Mouse (Mus musculus): ENCODE data around the gene Zfp365. TPM values are rescaled to one million over a fixed set of nuclear protein-coding genes. Genes with fewer than 3 reads are reported as not detected.

Zfp365 gene
- polyA plus RNA-seq, 1 experiment from 2014 or later, result 1.1 TPM

DNA sequence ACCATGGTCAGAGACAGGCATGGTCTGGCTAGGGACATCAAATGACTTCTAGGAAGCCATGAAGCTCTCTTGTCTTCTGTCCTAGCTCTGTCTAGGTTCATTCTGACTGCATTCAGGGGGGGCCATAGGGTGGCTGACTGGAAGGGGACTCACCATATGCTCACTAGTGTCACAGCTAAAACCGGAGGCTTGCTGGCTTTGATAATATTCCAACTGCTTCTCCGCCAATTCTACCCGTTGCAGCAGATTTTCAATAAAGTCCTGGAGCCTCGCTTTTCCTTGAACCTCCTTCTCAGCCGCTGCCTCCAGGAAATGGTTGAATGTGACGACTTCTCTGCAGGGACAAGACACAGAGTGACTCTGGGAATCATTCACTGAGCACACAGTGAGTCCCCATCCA lies 15.2 kb downstream of the Zfp365 start:
- Histone ChIP-seq H3K27ac (ENCODE audit: low read depth, low read length) (no peak overlapping the region), H3K4me3 (ENCODE audit: low read length) (no peak overlapping the region), H3K36me3 (ENCODE audit: control insufficient read depth, insufficient read depth, low read length) (no peaks in the 10 kb centered on the region), H3K9me3 (ENCODE audit: control insufficient read depth, low read length) (no peaks in the 10 kb centered on the region), H3K27me3 (ENCODE audit: control insufficient read depth, insufficient read depth, low read length) (no peaks in the 10 kb centered on the region), H3K4me2 (replicated peaks; ENCODE audit: low read depth, low read length) (no peak overlapping the region), H3K4me1 (ENCODE audit: control insufficient read depth, insufficient read depth, low read length) (no peaks in the 10 kb centered on the region), H3K9ac (ENCODE audit: low read depth, low read length) (no peak overlapping the region)
- WGBS, result 87% methylated on average over 6 of the region's 6 CpGs
- no peak for ATAC-seq (ENCODE audit: low FRiP score, low TSS enrichment)

DNA sequence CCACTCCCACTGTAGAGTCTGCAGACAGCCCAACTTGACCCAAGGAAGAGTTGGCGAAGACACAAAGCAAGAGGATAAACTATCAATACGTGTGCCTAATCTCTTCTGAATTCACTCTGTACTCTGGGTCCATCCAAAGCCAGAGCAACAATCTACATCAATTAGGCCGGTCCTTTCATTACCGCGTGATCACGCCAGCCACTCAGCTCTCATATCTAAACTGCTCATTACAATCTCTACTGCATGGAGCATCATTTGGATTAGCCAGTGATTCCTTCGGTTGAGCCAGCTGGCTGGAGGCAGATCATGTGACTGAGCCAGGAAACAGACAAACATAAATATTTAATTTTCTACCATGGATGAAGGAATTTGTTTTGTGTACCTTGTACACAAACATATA lies 17.8 kb downstream of the Zfp365 start:
- ATAC-seq (ENCODE audit: low FRiP score, low TSS enrichment), result no peak
- Histone ChIP-seq H3K27ac (ENCODE audit: low read depth, low read length) (no peak overlapping the region), H3K9ac (ENCODE audit: low read depth, low read length) (no peak overlapping the region), H3K36me3 (ENCODE audit: control insufficient read depth, insufficient read depth, low read length) (no peaks in the 10 kb centered on the region), H3K9me3 (ENCODE audit: control insufficient read depth, low read length) (no peaks in the 10 kb centered on the region), H3K27me3 (ENCODE audit: control insufficient read depth, insufficient read depth, low read length) (no peaks in the 10 kb centered on the region), H3K4me3 (ENCODE audit: low read length) (no peak overlapping the region), H3K4me2 (replicated peaks; ENCODE audit: low read depth, low read length) (no peak overlapping the region), H3K4me1 (ENCODE audit: control insufficient read depth, insufficient read depth, low read length) (no peaks in the 10 kb centered on the region)
- 95% methylated on average over 7 of the region's 7 CpGs for WGBS

DNA sequence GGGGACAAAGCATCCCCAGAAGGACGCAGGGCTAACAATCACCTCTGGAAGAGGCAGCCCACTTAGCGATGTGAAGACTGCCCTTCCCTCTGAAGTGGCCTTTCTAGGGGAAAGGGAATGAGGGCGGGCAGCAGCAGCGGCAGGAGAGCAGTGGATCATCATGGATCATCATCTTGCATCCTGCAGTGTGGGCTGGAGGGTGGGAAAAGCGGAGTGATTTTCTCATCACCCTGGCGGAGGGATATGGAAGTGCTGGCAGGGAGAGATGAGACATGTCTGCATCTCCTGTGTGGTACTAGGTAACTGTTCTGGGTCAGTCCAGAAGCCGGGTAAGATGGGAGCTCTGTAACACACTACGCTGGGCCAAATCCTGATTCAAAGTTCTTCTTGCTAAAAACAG lies 18.4 kb downstream of the Zfp365 start:
- Histone ChIP-seq H3K27me3 (ENCODE audit: control insufficient read depth, insufficient read depth, low read length) (no peaks in the 10 kb centered on the region), H3K4me2 (replicated peaks; ENCODE audit: low read depth, low read length) (no peak overlapping the region), H3K4me3 (ENCODE audit: low read length) (no peak overlapping the region), H3K9me3 (ENCODE audit: control insufficient read depth, low read length) (no peaks in the 10 kb centered on the region), H3K27ac (ENCODE audit: low read depth, low read length) (no peak overlapping the region), H3K4me1 (ENCODE audit: control insufficient read depth, insufficient read depth, low read length) (no peaks in the 10 kb centered on the region), H3K36me3 (ENCODE audit: control insufficient read depth, insufficient read depth, low read length) (no peaks in the 10 kb centered on the region), H3K9ac (ENCODE audit: low read depth, low read length) (no peak overlapping the region)
- ATAC-seq (ENCODE audit: low FRiP score, low TSS enrichment), result no peak
- WGBS, result 74% methylated on average over 8 of the region's 8 CpGs

DNA sequence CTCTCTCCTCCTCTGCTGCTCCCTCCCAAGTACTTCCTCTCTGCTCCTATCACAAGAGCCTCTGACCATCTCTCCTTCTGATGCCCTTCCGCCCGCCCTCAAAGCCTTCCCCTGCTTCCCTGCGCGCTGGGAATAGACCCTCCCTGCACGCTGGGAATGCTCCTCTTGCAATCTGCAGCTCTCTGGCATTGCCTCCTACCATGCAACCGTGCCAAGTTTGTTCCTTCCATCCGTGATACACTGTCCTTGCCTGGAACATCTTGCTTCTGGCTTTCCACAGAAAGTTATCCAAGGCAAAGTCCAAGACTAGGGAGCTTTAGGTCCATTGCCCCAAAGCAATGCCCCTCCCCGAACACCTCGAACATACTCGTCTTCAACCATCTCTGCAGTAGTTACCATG lies 19.2 kb downstream of the Zfp365 start:
- Histone ChIP-seq H3K27me3 (ENCODE audit: control insufficient read depth, insufficient read depth, low read length) (no peaks in the 10 kb centered on the region), H3K36me3 (ENCODE audit: control insufficient read depth, insufficient read depth, low read length) (no peaks in the 10 kb centered on the region), H3K4me2 (replicated peaks; ENCODE audit: low read depth, low read length) (no peak overlapping the region), H3K9me3 (ENCODE audit: control insufficient read depth, low read length) (no peaks in the 10 kb centered on the region), H3K9ac (ENCODE audit: low read depth, low read length) (no peak overlapping the region), H3K4me1 (ENCODE audit: control insufficient read depth, insufficient read depth, low read length) (no peaks in the 10 kb centered on the region), H3K4me3 (ENCODE audit: low read length) (no peak overlapping the region), H3K27ac (ENCODE audit: low read depth, low read length) (no peak overlapping the region)
- 85% methylated on average over 10 of the region's 10 CpGs for WGBS
- ATAC-seq (ENCODE audit: low FRiP score, low TSS enrichment), result no peak

DNA sequence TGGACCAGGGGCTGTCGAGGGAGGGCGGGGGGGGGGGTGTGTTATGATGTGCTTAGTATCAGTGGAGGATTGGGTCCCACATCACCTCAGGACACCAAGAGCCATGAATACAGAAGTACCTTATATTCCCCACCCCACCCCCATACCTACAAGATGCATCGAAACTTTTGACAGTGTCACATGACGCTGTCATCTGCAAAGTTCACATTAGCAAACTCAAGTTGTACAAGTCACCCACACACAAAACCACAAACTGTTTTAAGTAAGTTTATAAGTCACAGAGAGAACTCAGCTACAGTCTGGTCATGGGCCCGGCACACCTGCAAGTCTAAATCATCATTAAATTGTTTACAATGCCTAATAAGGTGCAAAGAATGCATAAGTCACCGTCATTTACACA lies 21.3 kb downstream of the Zfp365 start:
- no peak overlapping the region for H3K27ac ChIP-seq (ENCODE audit: low read depth, low read length)
- no peaks in the 10 kb centered on the region for H3K36me3 ChIP-seq (ENCODE audit: control insufficient read depth, insufficient read depth, low read length)
- 85% methylated on average over 6 of the region's 6 CpGs for WGBS
- H3K4me3 ChIP-seq (ENCODE audit: low read length), result no peak overlapping the region
- ATAC-seq (ENCODE audit: low FRiP score, low TSS enrichment), result no peak
- no peak overlapping the region for H3K4me2 ChIP-seq (replicated peaks; ENCODE audit: low read depth, low read length)
- H3K4me1 ChIP-seq (ENCODE audit: control insufficient read depth, insufficient read depth, low read length), result no peaks in the 10 kb centered on the region
- no peaks in the 10 kb centered on the region for H3K9me3 ChIP-seq (ENCODE audit: control insufficient read depth, low read length)
- no peaks in the 10 kb centered on the region for H3K27me3 ChIP-seq (ENCODE audit: control insufficient read depth, insufficient read depth, low read length)
- no peak overlapping the region for H3K9ac ChIP-seq (ENCODE audit: low read depth, low read length)

DNA sequence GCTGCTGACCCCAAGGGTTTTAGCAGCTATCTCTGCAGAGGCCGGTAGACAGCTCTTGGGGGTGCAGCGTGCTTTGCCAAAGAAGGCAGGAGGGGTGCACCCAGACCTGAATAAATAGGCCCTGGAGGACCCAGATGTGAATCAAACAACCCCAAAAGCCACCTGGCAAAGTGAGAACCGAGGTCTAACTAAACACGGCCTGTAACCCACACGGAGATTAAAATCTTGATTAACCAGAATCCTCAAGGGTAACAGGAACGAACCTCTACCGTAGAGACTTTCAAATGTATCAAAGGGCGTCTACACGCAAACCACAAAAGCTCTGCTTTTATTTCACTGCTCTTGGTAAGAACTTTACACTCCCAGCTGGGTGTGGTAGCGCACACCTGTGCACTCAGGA lies 24.5 kb downstream of the Zfp365 start:
- Histone ChIP-seq H3K4me2 (replicated peaks; ENCODE audit: low read depth, low read length) (no peak overlapping the region), H3K9ac (ENCODE audit: low read depth, low read length) (no peak overlapping the region), H3K27me3 (ENCODE audit: control insufficient read depth, insufficient read depth, low read length) (no peaks in the 10 kb centered on the region), H3K4me3 (ENCODE audit: low read length) (no peak overlapping the region), H3K4me1 (ENCODE audit: control insufficient read depth, insufficient read depth, low read length) (no peaks in the 10 kb centered on the region), H3K36me3 (ENCODE audit: control insufficient read depth, insufficient read depth, low read length) (no peaks in the 10 kb centered on the region), H3K27ac (ENCODE audit: low read depth, low read length) (no peak overlapping the region), H3K9me3 (ENCODE audit: control insufficient read depth, low read length) (no peaks in the 10 kb centered on the region)
- ATAC-seq (ENCODE audit: low FRiP score, low TSS enrichment), result no peak
- WGBS, result 86% methylated on average over 10 of the region's 10 CpGs

DNA sequence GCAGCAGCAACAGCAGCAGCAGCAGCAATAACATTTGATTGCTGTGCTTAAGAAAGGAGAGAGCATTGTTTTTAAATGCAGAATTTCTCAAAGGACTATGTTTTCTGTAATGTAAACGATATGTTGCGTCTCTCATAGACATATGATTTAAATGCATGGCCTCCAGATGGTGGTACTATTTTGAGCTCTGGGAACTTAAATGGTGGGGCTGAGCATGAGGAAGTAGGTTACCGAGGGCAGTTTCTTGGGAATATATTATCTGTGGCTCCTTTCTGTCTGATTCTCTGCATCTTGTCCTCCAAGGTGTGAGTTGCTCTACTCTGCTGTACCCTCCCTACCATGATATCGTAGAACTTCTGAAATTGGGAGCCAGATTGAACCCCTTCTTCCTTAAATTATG lies 31.8 kb downstream of the Zfp365 start:
- ATAC-seq (ENCODE audit: low FRiP score, low TSS enrichment), result no peak
- no peak overlapping the region for H3K27ac ChIP-seq (ENCODE audit: low read depth, low read length)
- H3K27me3 ChIP-seq (ENCODE audit: control insufficient read depth, insufficient read depth, low read length), result no peaks in the 10 kb centered on the region
- H3K9ac ChIP-seq (ENCODE audit: low read depth, low read length), result no peak overlapping the region
- H3K4me2 ChIP-seq (replicated peaks; ENCODE audit: low read depth, low read length), result no peak overlapping the region
- no peaks in the 10 kb centered on the region for H3K4me1 ChIP-seq (ENCODE audit: control insufficient read depth, insufficient read depth, low read length)
- WGBS, result 75% methylated on average over 4 of the region's 4 CpGs
- no peaks in the 10 kb centered on the region for H3K36me3 ChIP-seq (ENCODE audit: control insufficient read depth, insufficient read depth, low read length)
- no peak overlapping the region for H3K4me3 ChIP-seq (ENCODE audit: low read length)
- H3K9me3 ChIP-seq (ENCODE audit: control insufficient read depth, low read length), result no peaks in the 10 kb centered on the region

DNA sequence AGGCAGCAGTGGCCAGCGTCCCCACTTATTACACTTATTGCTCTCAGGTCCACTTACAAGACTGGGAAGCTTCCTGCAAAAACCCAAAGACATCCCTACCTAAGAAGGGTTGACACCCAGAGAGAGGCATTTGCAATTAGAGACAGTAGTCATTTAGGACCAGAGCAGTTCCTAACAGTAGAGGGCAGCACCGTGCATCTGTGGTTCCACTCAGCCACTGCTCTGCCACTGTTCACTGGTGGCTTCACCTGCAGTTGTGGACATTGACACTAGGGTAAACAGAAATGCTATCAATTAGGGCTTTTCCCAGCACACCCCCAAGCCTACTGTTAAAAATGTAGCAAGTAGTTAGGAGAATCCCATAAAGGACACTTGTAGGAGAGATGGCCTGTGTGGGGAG lies 40.7 kb downstream of the Zfp365 start:
- no peaks in the 10 kb centered on the region for H3K9me3 ChIP-seq (ENCODE audit: control insufficient read depth, low read length)
- no peaks in the 10 kb centered on the region for H3K36me3 ChIP-seq (ENCODE audit: control insufficient read depth, insufficient read depth, low read length)
- no peaks in the 10 kb centered on the region for H3K27me3 ChIP-seq (ENCODE audit: control insufficient read depth, insufficient read depth, low read length)
- no peaks in the 10 kb centered on the region for H3K4me1 ChIP-seq (ENCODE audit: control insufficient read depth, insufficient read depth, low read length)
- 27% methylated on average over 2 of the region's 2 CpGs for WGBS
- H3K4me3 ChIP-seq (ENCODE audit: low read length), result no peak overlapping the region
- H3K4me2 ChIP-seq (replicated peaks; ENCODE audit: low read depth, low read length), result no peak overlapping the region
- no peak for ATAC-seq (ENCODE audit: low FRiP score, low TSS enrichment)
- H3K27ac ChIP-seq (ENCODE audit: low read depth, low read length), result no peak overlapping the region
- H3K9ac ChIP-seq (ENCODE audit: low read depth, low read length), result no peak overlapping the region

DNA sequence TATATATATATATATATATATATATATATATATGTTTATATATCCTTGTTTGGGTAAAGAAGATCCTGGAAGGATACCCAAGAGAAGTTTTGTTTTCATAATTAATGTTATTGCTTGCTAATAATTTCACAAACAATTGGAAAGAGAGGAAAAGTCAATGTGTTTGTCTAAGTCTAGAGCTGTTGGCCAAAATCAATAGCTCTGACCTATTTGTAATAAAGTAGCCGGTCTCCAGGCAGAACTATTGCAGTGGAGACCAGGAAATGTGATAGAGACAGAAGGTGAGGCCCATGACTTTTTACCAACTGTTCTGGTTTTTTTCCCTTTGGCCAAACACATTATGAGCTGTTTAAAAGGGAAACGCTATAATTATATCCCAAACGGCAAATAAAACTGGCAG lies 44.2 kb downstream of the Zfp365 start:
- 90% methylated on average over 3 of the region's 3 CpGs for WGBS
- ATAC-seq (ENCODE audit: low FRiP score, low TSS enrichment), result no peak
- no peaks in the 10 kb centered on the region for H3K36me3 ChIP-seq (ENCODE audit: control insufficient read depth, insufficient read depth, low read length)
- H3K4me3 ChIP-seq (ENCODE audit: low read length), result no peak overlapping the region
- no peak overlapping the region for H3K4me2 ChIP-seq (replicated peaks; ENCODE audit: low read depth, low read length)
- H3K9me3 ChIP-seq (ENCODE audit: control insufficient read depth, low read length), result no peaks in the 10 kb centered on the region
- H3K4me1 ChIP-seq (ENCODE audit: control insufficient read depth, insufficient read depth, low read length), result no peaks in the 10 kb centered on the region
- no peak overlapping the region for H3K9ac ChIP-seq (ENCODE audit: low read depth, low read length)
- H3K27me3 ChIP-seq (ENCODE audit: control insufficient read depth, insufficient read depth, low read length), result no peaks in the 10 kb centered on the region
- no peak overlapping the region for H3K27ac ChIP-seq (ENCODE audit: low read depth, low read length)

DNA sequence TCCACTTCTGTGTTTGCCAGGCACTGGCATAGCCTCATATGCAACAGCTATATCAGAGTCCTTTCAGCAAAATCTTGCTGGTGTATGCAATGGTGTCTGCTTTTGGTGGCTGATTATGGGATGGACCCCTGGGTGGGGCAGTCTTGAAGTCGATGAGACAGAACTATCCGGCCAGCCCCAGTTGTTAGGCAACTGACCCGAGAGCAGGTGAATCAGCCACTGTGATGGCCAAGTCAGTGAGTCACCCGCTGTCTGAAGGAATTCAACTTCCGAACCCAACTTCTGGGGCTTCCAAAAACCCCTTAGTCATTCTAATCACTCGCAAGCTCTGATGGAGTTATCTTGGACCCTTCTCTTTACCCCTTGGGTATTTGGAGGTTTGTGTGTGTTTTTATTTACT lies 46.6 kb downstream of the Zfp365 start:
- Histone ChIP-seq H3K4me3 (ENCODE audit: low read length) (no peak overlapping the region), H3K4me1 (ENCODE audit: control insufficient read depth, insufficient read depth, low read length) (no peaks in the 10 kb centered on the region), H3K4me2 (replicated peaks; ENCODE audit: low read depth, low read length) (no peak overlapping the region), H3K9ac (ENCODE audit: low read depth, low read length) (no peak overlapping the region), H3K27me3 (ENCODE audit: control insufficient read depth, insufficient read depth, low read length) (no peaks in the 10 kb centered on the region), H3K36me3 (ENCODE audit: control insufficient read depth, insufficient read depth, low read length) (no peaks in the 10 kb centered on the region), H3K9me3 (ENCODE audit: control insufficient read depth, low read length) (no peaks in the 10 kb centered on the region), H3K27ac (ENCODE audit: low read depth, low read length) (no peak overlapping the region)
- WGBS, result 92% methylated on average over 6 of the region's 6 CpGs
- ATAC-seq (ENCODE audit: low FRiP score, low TSS enrichment), result no peak

Measured in kidney, embryonic 14.5 days (tissue).